Mouse (Mus musculus): ENCODE measurements at regions not wholly inside any gene's neighbourhood (a gene's known extent, or its start where the extent isn't known, plus 50 kb on each side); places are given as distances from the start of the nearest gene placed in this dataset.

GRCm38 (mm10) chr8:126688014-126688413 lies 94.2 kb upstream of the Irf2bp2 start:
- TF ChIP-seq CTCF (IDR thresholded peaks at IDR 0.05; ENCODE audit: insufficient read depth, low read depth, low read length) (no peak), POLR2A (IDR thresholded peaks at IDR 0.05; ENCODE audit: insufficient read depth, low read depth, low read length) (no peak)

All from olfactory bulb, adult 2 months (tissue).